Mouse (Mus musculus) ES-Bruce4 (cell line): ENCODE measurements at regions not wholly inside any gene's neighbourhood (a gene's known extent, or its start where the extent isn't known, plus 50 kb on each side); places are given as distances from the start of the nearest gene placed in this dataset.

Experiments
- CTCF ChIP-seq: IDR thresholded peaks from one replicate; pipeline ENCODE4 v1.8.1; 2011; ENCODE audit warnings: low read depth, low read length
- POLR2A ChIP-seq: IDR thresholded peaks from one replicate; pipeline ENCODE4 v1.8.1; 2011; ENCODE audit warnings: low read length; ENCODE audit not compliant: insufficient read depth

DNA sequence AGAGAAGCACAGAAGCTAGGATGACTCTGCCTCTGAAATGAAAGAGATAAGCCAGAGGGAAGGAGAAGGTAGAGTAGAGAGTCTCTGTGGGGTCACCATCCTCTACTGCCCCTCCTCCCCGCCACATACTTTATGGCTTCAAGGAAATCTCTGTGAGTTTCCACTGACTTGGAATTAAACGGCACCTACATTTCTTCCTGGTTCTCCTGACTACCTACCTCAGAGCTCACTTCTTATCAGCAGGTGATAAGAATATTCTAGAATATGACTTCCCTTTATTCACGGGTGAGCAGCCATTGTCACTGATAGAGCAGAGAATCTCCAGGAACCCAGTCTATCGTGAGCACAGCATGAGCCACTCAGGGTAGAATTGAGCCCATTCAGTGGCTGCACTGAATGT, 111.3 kb upstream of the Kcnk2 start:
- no peak for TF ChIP-seq POLR2A
- TF ChIP-seq CTCF: no peak
